Mouse (Mus musculus): ENCODE measurements at regions not wholly inside any gene's neighbourhood (a gene's known extent, or its start where the extent isn't known, plus 50 kb on each side); places are given as distances from the start of the nearest gene placed in this dataset.

DNA sequence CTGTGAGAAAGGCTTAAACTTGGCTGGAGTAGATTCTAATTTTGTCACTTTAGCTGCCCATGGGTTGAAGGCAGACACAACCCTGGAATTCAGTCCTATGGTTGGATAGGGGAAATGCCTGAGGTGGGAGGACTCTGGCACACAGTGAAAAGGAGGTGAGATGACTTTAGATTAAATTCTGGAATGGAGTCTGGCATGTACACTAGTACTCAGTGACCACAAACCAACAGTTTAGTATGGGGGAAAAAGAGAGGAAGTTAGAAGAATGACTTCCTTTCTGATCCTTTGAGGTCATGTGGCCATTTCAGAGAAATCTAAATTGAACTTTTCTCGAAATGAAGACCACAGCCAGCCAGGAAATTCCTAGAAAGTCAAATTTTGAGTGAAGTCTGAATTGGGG, 285.5 kb downstream of the Fam49a start:
- no peak for DNase-seq (ENCODE audit: low read depth in 3 of 3, low spot score in 3 of 3)
- Histone ChIP-seq H3K27me3 (ENCODE audit: control insufficient read depth, insufficient read depth, low read length) (no peaks in the 10 kb centered on the region), H3K9me3 (ENCODE audit: control insufficient read depth, low read length) (no peaks in the 10 kb centered on the region), H3K9ac (replicated peaks) (no peak overlapping the region), H3K4me1 (replicated peaks; ENCODE audit: control insufficient read depth in 2 of 2, insufficient read depth in 2 of 2, low read length in 1 of 2) (no peaks in the 10 kb centered on the region; a peak in 2 of 4 replicates), H3K4me3 (ENCODE audit: insufficient read depth in 1 of 2, low read depth in 2 of 2, low read length in 2 of 2) (no peak overlapping the region), H3K27ac (no peak overlapping the region), H3K36me3 (replicated peaks; ENCODE audit: control insufficient read depth, insufficient read depth, low read depth) (no peaks in the 10 kb centered on the region), H3K4me2 (ENCODE audit: low read depth) (no peak overlapping the region)
- ATAC-seq (ENCODE audit: insufficient read depth), result no peak
- WGBS (ENCODE audit: insufficient replicate concordance), result 8% methylated on average over 1 of the region's 1 CpGs
- no peak for TF ChIP-seq EP300 (IDR thresholded peaks at IDR 0.05; ENCODE audit: low read depth)

DNA sequence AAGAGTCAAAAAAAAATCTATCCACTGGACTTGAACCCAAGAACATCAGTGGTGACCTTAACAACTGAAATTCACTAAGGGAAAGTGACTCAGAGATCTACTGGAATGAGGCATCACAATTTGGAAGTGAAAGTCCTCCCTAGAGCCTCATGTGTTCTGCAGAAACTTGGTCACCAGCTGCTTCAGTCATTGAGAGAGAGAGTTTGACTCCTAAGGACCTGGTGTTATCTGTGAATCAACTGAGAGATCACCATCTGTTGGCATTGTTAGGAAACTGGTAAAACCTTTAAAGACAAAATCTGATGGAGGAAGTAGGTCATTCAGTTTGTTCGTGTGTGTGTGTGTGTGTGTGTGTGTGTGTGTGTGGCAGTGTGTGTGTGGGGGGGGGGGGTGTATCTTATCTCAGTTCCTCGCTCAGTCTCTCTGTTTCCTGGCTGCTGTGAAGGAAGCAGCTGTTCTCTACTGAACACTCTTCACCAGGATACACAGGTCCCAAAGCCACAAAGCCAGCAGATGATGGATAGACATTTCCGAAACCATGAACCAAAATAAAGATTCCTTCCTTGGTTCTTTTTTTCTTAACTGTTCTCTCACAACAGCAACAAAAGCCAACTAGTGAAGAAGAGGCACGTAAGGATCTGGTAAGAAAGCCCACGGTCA, 284.6 kb downstream of the Fam49a start:
- H3K9ac ChIP-seq (replicated peaks), result no peak overlapping the region
- no peak for ATAC-seq (ENCODE audit: insufficient read depth)
- no peak for TF ChIP-seq CTCF (IDR thresholded peaks at IDR 0.05; ENCODE audit: low read depth)
- no peak for TF ChIP-seq EP300 (IDR thresholded peaks at IDR 0.05; ENCODE audit: low read depth)
- no peak overlapping the region for H3K4me2 ChIP-seq (ENCODE audit: low read depth)
- H3K4me3 ChIP-seq (ENCODE audit: insufficient read depth in 1 of 2, low read depth in 2 of 2, low read length in 2 of 2), result no peak overlapping the region
- no peaks in the 10 kb centered on the region for H3K27me3 ChIP-seq (ENCODE audit: control insufficient read depth, insufficient read depth, low read length)
- no peaks in the 10 kb centered on the region for H3K36me3 ChIP-seq (replicated peaks; ENCODE audit: control insufficient read depth, insufficient read depth, low read depth)
- H3K27ac ChIP-seq, result no peak overlapping the region
- DNase-seq (ENCODE audit: low read depth in 3 of 3, low spot score in 3 of 3), result no peak
- WGBS (ENCODE audit: insufficient replicate concordance), result 42% methylated on average over 5 of the region's 5 CpGs
- peaks cover 0 to 5% of the 10 kb centered on the region in 2 experiments; a peak in 2 of 4 replicates for H3K4me1 ChIP-seq (replicated peaks; ENCODE audit: control insufficient read depth in 2 of 2, insufficient read depth in 2 of 2, low read length in 1 of 2)
- H3K9me3 ChIP-seq (ENCODE audit: control insufficient read depth, low read length), result no peaks in the 10 kb centered on the region

DNA sequence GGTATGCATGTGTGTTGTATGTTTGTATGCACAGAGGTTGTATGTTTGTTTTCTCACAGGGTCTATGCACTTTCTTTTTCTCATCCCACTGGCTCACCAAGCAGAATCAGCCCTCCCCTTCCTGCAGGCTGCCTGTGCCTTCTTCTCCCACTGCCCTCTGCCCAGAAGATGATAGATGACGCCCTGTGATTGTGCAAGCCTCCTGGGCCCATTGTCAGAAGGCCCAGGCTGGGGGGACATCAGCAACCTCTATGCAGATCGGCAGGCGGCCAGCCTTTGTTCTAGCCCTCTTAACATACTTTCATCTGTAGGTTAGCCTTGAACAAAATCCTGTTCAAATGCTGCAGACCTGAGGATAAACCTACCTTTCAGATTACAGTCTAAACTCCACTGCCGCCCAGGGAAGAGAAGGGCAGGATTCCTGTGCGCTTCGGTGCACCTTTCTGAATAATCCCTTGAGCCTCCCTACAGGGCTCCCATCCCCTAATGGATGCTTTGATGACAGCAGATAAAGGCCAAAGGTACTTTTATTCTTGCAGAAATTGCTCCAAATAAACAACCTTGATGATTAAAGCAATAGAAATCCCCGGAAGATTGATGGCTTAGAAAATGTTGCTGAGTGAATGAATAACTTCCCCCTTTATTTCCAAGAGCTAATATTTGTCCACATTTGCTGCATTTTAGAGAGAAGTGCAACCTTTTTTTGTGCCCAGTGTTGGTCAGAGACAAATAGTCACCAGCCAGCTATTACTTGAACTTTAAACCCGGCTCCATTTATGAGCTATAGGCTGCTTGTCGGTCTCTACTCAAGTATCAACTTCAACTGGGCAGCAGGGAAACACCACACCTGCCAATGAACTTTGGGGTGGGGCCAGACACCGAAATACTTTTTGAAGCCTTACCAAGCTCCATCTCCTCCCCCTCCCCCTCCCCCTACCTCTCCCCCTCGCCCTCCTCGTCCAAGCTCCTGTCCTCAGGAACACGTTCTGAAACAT, 279.4 kb downstream of the Fam49a start:
- no peaks in the 10 kb centered on the region for H3K9me3 ChIP-seq (ENCODE audit: control insufficient read depth, low read length)
- 56% methylated on average over 13 of the region's 13 CpGs for WGBS (ENCODE audit: insufficient replicate concordance)
- no peak overlapping the region for H3K4me3 ChIP-seq (ENCODE audit: insufficient read depth in 1 of 2, low read depth in 2 of 2, low read length in 2 of 2)
- H3K27ac ChIP-seq, result no peak overlapping the region
- peaks cover 0 to 10% of the 10 kb centered on the region in 2 experiments; a peak in 1 of 4 replicates for H3K4me1 ChIP-seq (replicated peaks; ENCODE audit: control insufficient read depth in 2 of 2, insufficient read depth in 2 of 2, low read length in 1 of 2)
- TF ChIP-seq CTCF (IDR thresholded peaks at IDR 0.05; ENCODE audit: low read depth) (no peak), EP300 (IDR thresholded peaks at IDR 0.05; ENCODE audit: low read depth) (no peak)
- H3K27me3 ChIP-seq (ENCODE audit: control insufficient read depth, insufficient read depth, low read length), result no peaks in the 10 kb centered on the region
- no peak overlapping the region for H3K4me2 ChIP-seq (ENCODE audit: low read depth)
- DNase-seq (ENCODE audit: low read depth in 3 of 3, low spot score in 3 of 3) (no peak), ATAC-seq (ENCODE audit: insufficient read depth) (no peak)
- no peaks in the 10 kb centered on the region for H3K36me3 ChIP-seq (replicated peaks; ENCODE audit: control insufficient read depth, insufficient read depth, low read depth)
- no peak overlapping the region for H3K9ac ChIP-seq (replicated peaks)

DNA sequence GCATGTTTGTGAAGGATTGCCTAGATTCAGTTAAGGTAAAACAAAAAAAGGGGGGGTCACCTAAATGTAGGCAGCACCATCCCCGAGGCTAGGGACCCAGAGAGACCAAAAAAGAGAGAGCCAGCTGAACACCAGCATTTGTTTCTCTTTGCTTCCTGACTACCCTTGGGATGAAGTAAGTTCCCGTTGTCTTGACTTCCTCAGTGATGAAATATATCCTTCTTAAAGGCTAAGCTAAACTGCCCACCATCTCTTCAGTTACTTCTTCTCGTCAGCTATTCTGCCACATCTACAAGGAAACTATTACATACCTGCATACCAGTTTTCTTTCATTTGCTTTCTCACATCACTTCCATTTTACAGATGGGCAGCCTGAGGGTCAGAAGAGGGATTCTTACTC, 277.4 kb downstream of the Fam49a start:
- TF ChIP-seq EP300 (IDR thresholded peaks at IDR 0.05; ENCODE audit: low read depth) (no peak), CTCF (IDR thresholded peaks at IDR 0.05; ENCODE audit: low read depth) (no peak)
- no peaks in the 10 kb centered on the region for H3K9me3 ChIP-seq (ENCODE audit: control insufficient read depth, low read length)

DNA sequence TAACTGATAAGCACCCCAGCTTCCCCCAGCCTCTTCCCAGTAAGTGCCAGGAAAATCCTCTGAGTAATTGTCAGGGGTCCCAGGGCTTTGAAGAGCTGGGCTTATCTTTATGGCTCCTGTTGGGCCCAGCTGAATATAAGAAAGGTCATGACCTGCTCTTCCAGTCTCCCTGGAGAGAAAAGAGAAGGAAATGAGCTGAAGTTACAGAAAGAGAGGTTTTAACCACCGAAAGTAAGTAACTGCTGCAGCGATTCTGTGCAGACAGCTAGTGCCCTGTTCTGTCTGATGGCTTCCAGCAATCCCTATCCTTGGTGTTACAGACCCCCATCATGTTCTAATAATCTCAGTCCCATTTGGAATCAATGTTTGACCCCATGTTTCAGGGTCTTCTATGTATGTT, 272.8 kb downstream of the Fam49a start:
- H3K4me2 ChIP-seq (ENCODE audit: low read depth), result no peak overlapping the region
- no peaks in the 10 kb centered on the region for H3K9me3 ChIP-seq (ENCODE audit: control insufficient read depth, low read length)
- no peak overlapping the region for H3K27ac ChIP-seq
- ATAC-seq (ENCODE audit: insufficient read depth) (no peak), DNase-seq (ENCODE audit: low read depth in 3 of 3, low spot score in 3 of 3) (no peak)
- WGBS (ENCODE audit: insufficient replicate concordance), result 2% methylated on average over 2 of the region's 2 CpGs
- no peaks in the 10 kb centered on the region for H3K36me3 ChIP-seq (replicated peaks; ENCODE audit: control insufficient read depth, insufficient read depth, low read depth)
- TF ChIP-seq CTCF (IDR thresholded peaks at IDR 0.05; ENCODE audit: low read depth) (no peak), EP300 (IDR thresholded peaks at IDR 0.05; ENCODE audit: low read depth) (no peak)
- peaks cover 3 to 4% of the 10 kb centered on the region in 2 experiments; a peak in 3 of 4 replicates for H3K4me1 ChIP-seq (replicated peaks; ENCODE audit: control insufficient read depth in 2 of 2, insufficient read depth in 2 of 2, low read length in 1 of 2)
- no peaks in the 10 kb centered on the region for H3K27me3 ChIP-seq (ENCODE audit: control insufficient read depth, insufficient read depth, low read length)
- no peak overlapping the region for H3K4me3 ChIP-seq (ENCODE audit: insufficient read depth in 1 of 2, low read depth in 2 of 2, low read length in 2 of 2)
- no peak overlapping the region for H3K9ac ChIP-seq (replicated peaks)

More for the DNA sequence above, 277.4 kb downstream of the Fam49a start:
- 44% methylated on average over 3 of the region's 3 CpGs for WGBS (ENCODE audit: insufficient replicate concordance)
- Histone ChIP-seq H3K4me2 (ENCODE audit: low read depth) (no peak overlapping the region), H3K27me3 (ENCODE audit: control insufficient read depth, insufficient read depth, low read length) (no peaks in the 10 kb centered on the region), H3K36me3 (replicated peaks; ENCODE audit: control insufficient read depth, insufficient read depth, low read depth) (no peaks in the 10 kb centered on the region), H3K4me1 (replicated peaks; ENCODE audit: control insufficient read depth in 2 of 2, insufficient read depth in 2 of 2, low read length in 1 of 2) (peaks cover 3 to 15% of the 10 kb centered on the region in 2 experiments; a peak in 3 of 4 replicates), H3K4me3 (ENCODE audit: insufficient read depth in 1 of 2, low read depth in 2 of 2, low read length in 2 of 2) (no peak overlapping the region), H3K9ac (replicated peaks) (no peak overlapping the region), H3K27ac (no peak overlapping the region)
- no peak for ATAC-seq (ENCODE audit: insufficient read depth)
- DNase-seq (ENCODE audit: low read depth in 3 of 3, low spot score in 3 of 3), result no peak
